Mouse (Mus musculus): ENCODE measurements around the gene Aox2. TPM values are rescaled to one million over a fixed set of nuclear protein-coding genes. Genes with fewer than 3 reads are reported as not detected.

Aox2 gene
- polyA plus RNA-seq, 1 experiment from 2014 or later, result 0.04 TPM

- WGBS, result 57% methylated on average over 4 of the region's 4 CpGs
- Histone ChIP-seq H3K27ac (replicated peaks) (no peak overlapping the region), H3K9me3 (ENCODE audit: control insufficient read depth, low read length) (no peaks in the 10 kb centered on the region), H3K9ac (ENCODE audit: low read length) (no peak overlapping the region), H3K36me3 (ENCODE audit: control insufficient read depth, insufficient read depth, low read length) (no peaks in the 10 kb centered on the region), H3K4me3 (ENCODE audit: low read depth, low read length) (no peak overlapping the region), H3K4me2 (replicated peaks; ENCODE audit: low read depth) (no peak overlapping the region), H3K4me1 (replicated peaks; ENCODE audit: control insufficient read depth, insufficient read depth) (no peaks in the 10 kb centered on the region), H3K27me3 (ENCODE audit: control insufficient read depth, insufficient read depth, low read length) (no peaks in the 10 kb centered on the region)
- no peak for ATAC-seq (ENCODE audit: low FRiP score, low TSS enrichment)
- TF ChIP-seq CTCF (IDR thresholded peaks at IDR 0.05; ENCODE audit: low read depth) (no peak), EP300 (optimal IDR thresholded peaks at IDR 0.05) (no peak)
- no peak for DNase-seq (ENCODE audit: low spot score)
These were observed 31.7 kb downstream of the Aox2 start for GRCm38 (mm10) chr1:58309853-58310252.

- no peak for TF ChIP-seq EP300 (optimal IDR thresholded peaks at IDR 0.05)
- TF ChIP-seq CTCF (IDR thresholded peaks at IDR 0.05; ENCODE audit: low read depth), result no peak
- no peak for ATAC-seq (ENCODE audit: low FRiP score, low TSS enrichment)
These were observed 33.2 kb downstream of the Aox2 start for GRCm38 (mm10) chr1:58311221-58311864.

GRCm38 (mm10) chr1:58313173-58313572, 35.0 kb downstream of the Aox2 start:
- no peaks in the 10 kb centered on the region for H3K27me3 ChIP-seq (ENCODE audit: control insufficient read depth, insufficient read depth, low read length)
- H3K9me3 ChIP-seq (ENCODE audit: control insufficient read depth, low read length), result no peaks in the 10 kb centered on the region
- H3K4me1 ChIP-seq (replicated peaks; ENCODE audit: control insufficient read depth, insufficient read depth), result no peaks in the 10 kb centered on the region
- H3K4me3 ChIP-seq (ENCODE audit: low read depth, low read length), result no peak overlapping the region
- no peaks in the 10 kb centered on the region for H3K36me3 ChIP-seq (ENCODE audit: control insufficient read depth, insufficient read depth, low read length)
- no peak overlapping the region for H3K4me2 ChIP-seq (replicated peaks; ENCODE audit: low read depth)
- DNase-seq (ENCODE audit: low spot score) (no peak), ATAC-seq (ENCODE audit: low FRiP score, low TSS enrichment) (no peak)
- H3K9ac ChIP-seq (ENCODE audit: low read length), result no peak overlapping the region
- no peak overlapping the region for H3K27ac ChIP-seq (replicated peaks)
- TF ChIP-seq CTCF (IDR thresholded peaks at IDR 0.05; ENCODE audit: low read depth), result no peak
- no peak for TF ChIP-seq EP300 (optimal IDR thresholded peaks at IDR 0.05)
- WGBS, result 88% methylated on average over 8 of the region's 8 CpGs

More at GRCm38 (mm10) chr1:58311221-58311864, 33.2 kb downstream of the Aox2 start:
- no peak overlapping the region for H3K4me3 ChIP-seq (ENCODE audit: low read depth, low read length)
- no peaks in the 10 kb centered on the region for H3K27me3 ChIP-seq (ENCODE audit: control insufficient read depth, insufficient read depth, low read length)
- 68% methylated on average over 7 of the region's 7 CpGs for WGBS
- no peak overlapping the region for H3K9ac ChIP-seq (ENCODE audit: low read length)
- no peaks in the 10 kb centered on the region for H3K9me3 ChIP-seq (ENCODE audit: control insufficient read depth, low read length)
- H3K36me3 ChIP-seq (ENCODE audit: control insufficient read depth, insufficient read depth, low read length), result no peaks in the 10 kb centered on the region
- DNase-seq (ENCODE audit: low spot score), result no peak
- H3K4me2 ChIP-seq (replicated peaks; ENCODE audit: low read depth), result no peak overlapping the region
- no peaks in the 10 kb centered on the region for H3K4me1 ChIP-seq (replicated peaks; ENCODE audit: control insufficient read depth, insufficient read depth)
- no peak overlapping the region for H3K27ac ChIP-seq (replicated peaks)

- H3K9ac ChIP-seq (ENCODE audit: low read length), result no peak overlapping the region
- no peaks in the 10 kb centered on the region for H3K36me3 ChIP-seq (ENCODE audit: control insufficient read depth, insufficient read depth, low read length)
- ATAC-seq (ENCODE audit: low FRiP score, low TSS enrichment) (no peak), DNase-seq (ENCODE audit: low spot score) (no peak)
- 53% methylated on average over 6 of the region's 6 CpGs for WGBS
- H3K27ac ChIP-seq (replicated peaks), result no peak overlapping the region
- no peak overlapping the region for H3K4me3 ChIP-seq (ENCODE audit: low read depth, low read length)
- no peaks in the 10 kb centered on the region for H3K4me1 ChIP-seq (replicated peaks; ENCODE audit: control insufficient read depth, insufficient read depth)
- no peak for TF ChIP-seq CTCF (IDR thresholded peaks at IDR 0.05; ENCODE audit: low read depth)
- no peak for TF ChIP-seq EP300 (optimal IDR thresholded peaks at IDR 0.05)
- H3K27me3 ChIP-seq (ENCODE audit: control insufficient read depth, insufficient read depth, low read length), result no peaks in the 10 kb centered on the region
- no peaks in the 10 kb centered on the region for H3K9me3 ChIP-seq (ENCODE audit: control insufficient read depth, low read length)
- no peak overlapping the region for H3K4me2 ChIP-seq (replicated peaks; ENCODE audit: low read depth)
These were observed 37.4 kb downstream of the Aox2 start for GRCm38 (mm10) chr1:58315532-58315931.

- ATAC-seq (ENCODE audit: low FRiP score, low TSS enrichment), result no peak
- 18% methylated on average over 4 of the region's 4 CpGs for WGBS
- Histone ChIP-seq H3K27me3 (ENCODE audit: control insufficient read depth, insufficient read depth, low read length) (no peaks in the 10 kb centered on the region), H3K9me3 (ENCODE audit: control insufficient read depth, low read length) (no peaks in the 10 kb centered on the region), H3K4me3 (ENCODE audit: low read depth, low read length) (peak overlapping the region; percentile 12; the same call in 1 of the 2 replicates), H3K27ac (replicated peaks) (no peak overlapping the region), H3K4me2 (replicated peaks; ENCODE audit: low read depth) (peak overlapping the region; percentile 43), H3K36me3 (ENCODE audit: control insufficient read depth, insufficient read depth, low read length) (no peaks in the 10 kb centered on the region), H3K4me1 (replicated peaks; ENCODE audit: control insufficient read depth, insufficient read depth) (no peaks in the 10 kb centered on the region; the same call in 1 of the 2 replicates), H3K9ac (ENCODE audit: low read length) (no peak overlapping the region)
- DNase-seq (ENCODE audit: low spot score), result no peak
- no peak for TF ChIP-seq CTCF (IDR thresholded peaks at IDR 0.05; ENCODE audit: low read depth)
- no peak for TF ChIP-seq EP300 (optimal IDR thresholded peaks at IDR 0.05)
These were observed 55.1 kb downstream of the Aox2 start for GRCm38 (mm10) chr1:58333222-58333621.

GRCm38 (mm10) chr1:58339901-58340300, 61.8 kb downstream of the Aox2 start:
- Histone ChIP-seq H3K36me3 (ENCODE audit: control insufficient read depth, insufficient read depth, low read length) (no peaks in the 10 kb centered on the region), H3K27me3 (ENCODE audit: control insufficient read depth, insufficient read depth, low read length) (no peaks in the 10 kb centered on the region), H3K4me1 (replicated peaks; ENCODE audit: control insufficient read depth, insufficient read depth) (no peaks in the 10 kb centered on the region), H3K27ac (replicated peaks) (no peak overlapping the region), H3K9me3 (ENCODE audit: control insufficient read depth, low read length) (no peaks in the 10 kb centered on the region), H3K4me2 (replicated peaks; ENCODE audit: low read depth) (no peak overlapping the region), H3K4me3 (ENCODE audit: low read depth, low read length) (no peak overlapping the region), H3K9ac (ENCODE audit: low read length) (no peak overlapping the region)
- ATAC-seq (ENCODE audit: low FRiP score, low TSS enrichment), result no peak
- no peak for DNase-seq (ENCODE audit: low spot score)
- WGBS, result 47% methylated on average over 1 of the region's 1 CpGs
- no peak for TF ChIP-seq EP300 (optimal IDR thresholded peaks at IDR 0.05)
- TF ChIP-seq CTCF (IDR thresholded peaks at IDR 0.05; ENCODE audit: low read depth), result no peak

Data from stomach, postnatal 0 days (tissue).